Mouse (Mus musculus) left cerebral cortex, adult 8-10 months (tissue): ENCODE results near the gene Polr2a. TPM values are rescaled to one million over a fixed set of nuclear protein-coding genes. Genes with fewer than 3 reads are reported as not detected.

Experiments used
- DNase-seq, 2 experiments: peaks; one replicate each; pipeline ENCODE4 v3.0.0; 2022; ENCODE audit warnings: low spot score in 2 of 2
- total RNA-seq, 4 experiments: library from RNA; stranded (reverse); gene quantifications; 2 replicates each; pipeline ENCODE4 v1.2.4; 2022

The Polr2a gene
- total RNA-seq, 4 experiments from 2014 or later: 48.6 to 56.4 (median 51.3) TPM

- no peak for DNase-seq
These were observed 26.4 kb upstream of the Polr2a start for GRCm38 (mm10) chr11:69784793-69785272.

DNA sequence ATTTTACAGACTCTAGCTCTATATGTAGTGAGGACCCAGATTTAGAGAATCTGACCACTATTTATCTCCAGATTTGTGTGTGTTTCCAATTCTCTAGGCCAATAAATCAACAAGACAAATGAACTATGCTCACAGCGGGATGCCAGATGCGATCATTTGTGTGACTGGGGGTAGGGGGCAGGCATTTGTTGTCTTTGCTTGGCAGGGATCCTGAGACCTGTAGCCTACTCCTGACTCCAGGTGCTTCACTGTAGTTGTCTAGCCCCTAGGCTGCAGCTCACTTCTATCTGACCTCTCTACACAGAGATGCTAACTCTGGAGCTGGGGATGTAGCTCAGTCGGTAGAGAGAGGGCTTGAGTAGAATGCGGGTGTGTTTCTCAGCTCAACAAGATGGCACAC, 23.4 kb upstream of the Polr2a start:
- DNase-seq: no peak

DNA sequence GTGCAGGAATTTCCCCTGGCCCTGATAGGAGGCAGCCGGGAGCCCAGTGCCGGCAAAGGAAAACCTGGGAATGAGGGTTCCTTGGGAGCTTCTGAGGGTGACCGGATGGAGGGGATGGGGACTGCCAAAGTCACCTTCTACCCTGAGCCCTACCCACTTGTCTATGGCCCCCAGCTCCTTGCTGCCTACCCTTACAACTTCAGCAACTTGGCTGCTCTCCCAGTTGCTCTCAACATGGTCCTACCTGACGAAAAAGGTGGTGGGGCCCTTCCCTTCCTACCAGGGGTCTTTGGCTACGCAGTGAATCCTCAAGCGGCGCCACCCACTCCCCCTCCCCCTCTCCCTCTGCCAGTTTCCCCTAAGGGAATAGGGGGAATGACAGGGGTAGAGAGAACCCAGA, 20.5 kb upstream of the Polr2a start:
- no peak for DNase-seq

DNA sequence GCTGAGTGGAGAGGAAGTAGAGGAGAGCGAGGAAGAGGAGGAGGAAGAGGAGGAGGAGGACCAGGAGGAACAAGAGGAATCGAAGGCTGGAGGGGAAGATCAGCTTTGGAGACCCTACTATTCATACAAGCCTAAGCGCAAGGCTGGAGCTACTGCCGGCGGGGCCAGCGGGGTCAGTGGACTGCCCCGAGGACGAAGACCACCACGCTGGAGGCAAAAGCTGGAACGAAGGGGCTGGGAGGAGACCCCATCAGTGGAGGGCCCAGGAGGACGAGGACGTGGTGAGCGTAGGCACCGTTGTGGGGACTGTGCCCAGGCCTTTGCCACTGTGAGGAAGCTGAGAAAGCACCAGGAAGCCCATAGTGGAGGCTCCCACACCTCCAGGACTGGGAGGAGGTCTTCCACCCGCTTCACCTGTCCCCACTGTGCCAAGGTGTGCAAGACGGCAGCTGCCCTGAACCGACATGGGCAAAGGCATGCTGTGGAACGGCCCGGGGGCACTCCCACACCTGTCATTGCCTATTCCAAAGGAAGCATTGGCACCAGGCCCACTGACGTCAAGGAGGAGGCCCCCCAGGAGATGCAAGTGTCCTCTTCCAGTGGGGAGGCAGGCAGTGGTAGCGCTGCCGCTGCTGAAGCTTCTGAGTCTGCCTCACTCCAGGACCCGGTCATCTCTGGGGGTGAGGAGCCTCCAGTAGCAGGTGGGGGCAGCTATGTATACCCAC, 20.0 kb upstream of the Polr2a start:
- no peak for DNase-seq

DNA sequence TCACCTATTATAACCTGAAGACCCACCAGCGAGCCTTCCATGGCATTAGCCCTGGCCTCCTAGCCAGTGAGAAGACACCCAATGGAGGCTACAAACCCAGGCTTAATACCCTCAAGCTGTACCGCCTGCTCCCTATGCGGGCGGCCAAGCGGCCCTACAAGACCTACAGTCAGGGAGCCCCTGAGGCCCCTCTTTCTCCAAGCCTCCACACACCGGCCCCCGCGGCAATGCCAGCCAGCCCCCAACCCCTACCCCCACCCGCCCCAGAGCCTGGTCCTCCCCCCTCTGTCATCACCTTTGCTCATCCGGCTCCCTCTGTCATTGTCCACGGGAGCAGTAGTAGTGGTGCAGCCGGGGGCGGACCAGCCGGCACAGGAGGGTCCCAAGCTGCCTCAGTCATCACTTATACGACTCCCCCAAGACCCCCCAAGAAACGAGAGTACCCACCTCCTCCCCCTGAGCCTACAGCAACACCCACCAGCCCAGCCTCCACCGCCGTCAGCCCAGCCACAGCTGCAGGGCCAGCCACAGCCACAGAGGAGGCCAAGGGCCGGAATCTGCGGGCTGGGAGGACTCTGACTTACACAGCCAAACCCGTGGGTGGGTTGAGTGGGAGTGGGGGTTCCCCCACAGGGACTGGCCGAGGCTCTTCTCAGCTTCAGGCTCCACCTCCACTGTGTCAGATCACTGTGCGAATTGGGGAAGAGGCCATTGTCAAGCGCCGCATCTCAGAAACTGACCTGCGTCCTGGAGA, 19.2 kb upstream of the Polr2a start:
- no peak for DNase-seq

DNA sequence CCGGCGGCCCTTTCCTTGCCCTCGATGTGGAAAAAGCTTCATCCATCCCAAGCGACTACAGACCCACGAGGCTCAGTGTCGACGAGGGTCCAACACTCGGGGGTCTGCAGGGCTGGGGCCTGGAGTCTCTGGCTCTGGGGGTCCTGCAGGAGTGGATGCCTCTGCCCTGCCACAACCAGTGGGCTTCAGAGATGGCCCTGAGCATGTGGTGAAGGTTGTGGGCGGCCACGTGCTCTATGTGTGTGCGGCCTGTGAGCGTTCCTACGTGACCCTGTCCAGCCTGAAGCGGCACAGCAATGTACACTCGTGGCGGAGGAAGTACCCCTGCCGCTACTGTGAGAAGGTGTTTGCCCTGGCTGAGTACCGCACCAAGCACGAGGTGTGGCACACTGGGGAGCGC, 18.1 kb upstream of the Polr2a start:
- no peak for DNase-seq

DNA sequence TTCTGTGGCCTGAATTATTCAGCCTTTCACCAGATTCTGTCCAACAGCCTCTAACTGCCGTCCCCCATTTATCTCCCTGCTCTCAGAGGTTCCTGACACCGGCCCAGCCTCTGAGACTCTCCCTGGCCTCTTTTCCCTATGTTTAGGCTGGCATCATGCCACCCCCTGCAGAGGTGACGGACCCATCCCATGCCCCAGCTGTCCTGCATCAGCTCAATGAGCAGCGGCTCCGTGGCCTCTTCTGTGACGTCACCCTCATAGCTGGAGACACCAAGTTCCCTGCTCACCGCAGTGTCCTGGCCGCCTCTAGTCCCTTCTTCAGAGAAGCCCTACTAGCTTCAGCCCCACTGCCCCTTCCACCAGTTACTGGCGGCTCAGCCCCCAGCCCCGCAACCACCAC, 17.3 kb upstream of the Polr2a start:
- no peak for DNase-seq

DNA sequence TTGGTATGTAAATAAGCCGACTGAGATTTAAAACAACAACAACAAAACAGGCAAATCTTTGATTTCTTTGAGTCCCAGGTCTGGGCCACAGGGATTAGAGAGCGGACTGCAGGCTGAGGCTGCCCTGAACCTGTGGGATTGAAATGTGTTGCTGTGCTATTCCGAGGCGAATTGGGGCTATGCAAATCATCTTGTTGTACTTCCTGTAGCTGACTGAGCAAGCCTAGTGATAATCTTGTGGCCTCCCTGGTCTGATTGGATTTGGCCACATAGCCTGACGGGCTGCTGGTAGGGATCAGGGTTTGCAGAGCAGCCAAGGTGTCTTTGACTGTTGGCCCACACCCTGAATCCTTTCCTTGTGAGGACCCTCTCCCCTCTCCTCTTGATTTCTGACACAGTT, 16.5 kb upstream of the Polr2a start:
- DNase-seq: no peak

DNA sequence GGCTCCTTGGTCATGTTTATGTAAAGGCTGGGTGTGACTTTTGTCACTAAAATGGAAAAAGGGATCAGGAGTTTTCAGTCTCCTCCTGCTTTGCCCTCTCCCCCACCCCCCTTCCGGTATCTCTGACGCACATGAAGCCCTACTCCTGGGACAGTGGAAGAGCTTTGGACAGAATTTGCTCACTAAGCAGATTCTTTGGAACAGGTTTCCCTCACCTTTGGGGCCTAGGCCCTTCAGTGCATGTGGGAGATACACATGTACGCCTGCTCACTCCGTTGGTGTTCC, 9.1 kb upstream of the Polr2a start:
- no peak for DNase-seq

- DNase-seq: no peak
These were observed 8.6 kb upstream of the Polr2a start for GRCm38 (mm10) chr11:69766872-69767624.

DNA sequence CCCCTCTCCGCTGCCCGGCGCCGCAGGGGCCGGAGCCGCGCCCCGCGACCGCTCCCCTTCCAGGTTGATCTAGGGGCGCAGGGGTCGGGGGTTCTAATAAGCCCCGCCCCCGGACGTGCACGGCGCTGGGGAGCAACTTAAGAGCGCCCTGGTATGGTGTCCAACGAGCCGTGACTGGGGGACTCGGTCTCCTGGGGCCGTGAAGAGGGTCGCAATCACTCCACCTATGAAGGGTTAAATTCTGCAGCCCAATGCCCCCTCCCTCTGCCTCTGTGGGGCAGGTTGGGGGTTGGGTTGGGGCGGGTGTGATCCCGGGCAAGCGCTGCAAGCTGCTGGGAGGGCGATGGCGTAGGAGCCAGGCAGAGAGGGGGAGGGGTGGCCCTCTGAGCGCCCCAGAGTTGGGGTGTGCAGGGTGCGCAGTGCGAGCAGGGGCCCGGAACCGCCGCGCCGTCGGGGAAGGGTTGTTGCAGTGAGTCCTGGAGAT, 7.7 kb upstream of the Polr2a start:
- DNase-seq: peak in 1 of 2 experiments; percentile 73

DNA sequence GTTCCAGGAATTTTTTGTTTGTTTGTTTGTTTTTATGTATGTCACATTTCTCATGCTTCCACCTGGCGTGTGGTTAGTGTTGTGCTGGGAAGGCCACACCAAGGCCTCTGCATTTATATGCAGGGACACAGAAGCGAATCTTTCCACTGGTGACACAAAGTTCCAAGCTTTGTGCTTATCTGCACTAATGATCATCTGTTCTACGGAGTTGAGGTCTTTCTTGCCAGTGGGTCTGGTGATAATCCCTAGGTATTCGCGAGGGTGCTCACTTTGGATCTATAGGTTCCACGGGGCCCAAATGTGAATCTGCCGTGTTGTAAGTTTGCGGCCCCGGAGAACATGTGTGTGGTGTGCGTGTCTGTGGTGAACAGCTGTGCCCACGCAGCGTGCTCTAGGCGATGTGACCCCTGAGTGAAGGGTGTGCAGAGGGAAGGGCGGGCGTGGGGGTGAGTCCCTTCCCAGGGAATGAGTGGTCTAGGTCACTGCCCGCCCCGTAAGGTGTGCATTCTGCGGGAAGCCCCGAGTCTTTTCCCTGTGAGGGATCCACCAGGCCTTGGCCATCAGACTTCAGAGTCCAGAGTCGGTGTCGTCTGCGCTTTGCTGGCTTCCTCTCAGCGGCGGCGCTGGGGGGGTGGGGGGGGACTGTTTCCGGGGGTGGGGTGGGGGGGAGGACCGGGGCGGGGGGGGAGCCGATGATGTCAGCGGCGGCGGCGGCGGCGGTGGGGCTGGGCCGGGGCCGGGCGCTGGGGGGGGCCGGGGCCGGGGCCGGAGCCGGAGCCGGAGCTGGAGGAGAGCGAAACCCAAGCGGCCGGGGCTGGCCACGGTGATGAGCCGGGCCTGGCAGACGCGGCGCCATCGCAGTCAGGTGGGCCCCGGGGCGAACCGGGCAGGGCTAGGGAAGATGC, 7.0 kb upstream of the Polr2a start, which contains the start of gene Zbtb4:
TSS of gene Zbtb4 (plus strand) at position 692 of the 905 bp plus-strand sequence.
- no peak for DNase-seq

DNA sequence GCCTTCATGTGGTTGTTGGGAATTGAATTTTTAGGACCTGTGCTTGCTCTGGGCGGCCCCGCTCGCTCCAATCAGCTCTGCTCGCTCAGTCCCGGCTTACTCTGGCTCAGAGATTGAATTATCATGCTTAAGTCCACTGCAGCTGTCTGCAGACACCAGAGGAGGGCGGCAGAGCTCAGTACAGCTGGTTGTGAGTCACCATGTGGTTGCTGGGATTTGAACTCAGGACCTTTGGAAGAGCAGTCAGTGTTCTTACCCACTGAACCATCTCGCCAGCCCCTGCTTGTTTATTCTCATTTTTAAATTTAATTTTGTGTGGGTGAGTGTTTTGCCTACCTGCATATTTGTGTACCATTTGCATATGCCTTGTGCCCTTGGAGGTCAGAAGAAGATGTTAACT, 5.1 kb upstream of the Polr2a start:
- no peak for DNase-seq

DNA sequence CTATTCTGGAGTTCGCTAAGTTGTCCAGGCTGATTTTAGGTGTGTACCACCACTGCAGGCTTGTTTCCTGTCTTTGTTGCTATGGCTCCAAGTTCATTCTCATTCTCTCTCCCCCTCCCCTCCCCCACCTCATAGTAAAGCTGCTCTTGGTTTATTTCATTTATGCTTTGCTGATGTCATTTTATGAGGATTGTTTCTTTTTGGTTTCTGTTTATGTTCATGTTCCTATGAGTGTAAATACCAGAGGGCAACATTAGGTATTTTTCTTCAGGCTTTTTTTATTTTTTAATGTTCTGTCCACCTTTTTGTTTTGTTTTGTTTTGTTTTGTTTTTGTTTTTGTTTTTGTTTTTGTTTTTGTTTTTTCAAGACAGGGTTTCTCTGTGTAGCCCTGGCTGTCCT, 3.4 kb upstream of the Polr2a start, which contains the start of gene Slc35g3:
TSS of gene Slc35g3 (minus strand) at position 101 of the 400 bp plus-strand sequence.
- no peak for DNase-seq

DNA sequence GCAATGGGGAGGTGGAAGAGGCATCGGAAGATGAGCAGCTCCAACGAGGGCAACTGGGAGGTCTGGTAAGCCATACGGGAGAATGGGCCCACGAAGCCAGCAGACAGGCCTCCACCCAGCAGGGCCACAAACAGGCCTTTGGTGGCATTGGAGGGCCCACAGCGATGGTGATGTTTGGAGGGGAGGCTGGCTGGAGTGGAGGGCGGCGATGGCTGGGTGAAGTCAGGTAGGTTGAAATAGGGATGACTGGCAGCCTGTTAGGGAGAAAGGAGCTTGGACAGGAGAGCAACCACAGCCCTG, 2.4 kb upstream of the Polr2a start:
- no peak for DNase-seq

- no peak for DNase-seq
These were observed 1.9 kb upstream of the Polr2a start for GRCm38 (mm10) chr11:69760160-69760900.

DNA sequence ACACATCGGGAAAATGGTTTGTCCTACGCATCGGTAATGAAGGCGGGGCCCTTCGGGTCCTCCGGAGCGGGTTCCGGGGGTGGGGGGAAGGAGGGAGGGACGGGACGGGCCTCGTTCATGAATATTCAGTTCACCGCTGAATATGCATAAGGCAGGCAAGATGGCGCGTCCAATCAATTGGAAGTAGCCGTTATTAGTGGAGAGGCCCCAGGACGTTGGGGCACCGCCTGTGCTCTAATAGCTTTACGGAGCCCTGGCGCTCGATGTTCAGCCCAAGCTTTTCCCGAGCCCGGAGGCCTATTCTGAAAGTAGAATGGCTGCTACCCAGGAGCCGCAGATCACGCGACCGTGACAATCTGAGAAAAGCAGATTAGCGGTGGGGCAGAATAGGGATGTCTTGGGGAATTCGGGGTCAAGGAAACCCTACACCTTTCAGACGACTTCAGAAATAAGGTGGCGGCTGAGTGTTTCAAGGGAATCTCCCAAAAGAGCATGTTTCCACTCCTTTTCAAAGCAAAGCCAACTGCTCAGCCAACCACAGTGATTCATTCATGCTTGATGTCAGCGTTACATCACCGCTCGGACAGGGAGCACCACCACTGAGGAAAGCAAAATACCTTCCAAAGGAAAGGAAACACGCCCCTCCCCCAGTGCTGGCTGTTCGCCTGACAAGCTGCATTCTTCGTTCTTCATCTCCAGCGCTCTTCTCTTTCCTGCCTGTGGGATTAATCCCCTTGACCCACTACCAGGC, 709 bp upstream of the Polr2a start:
- peak; percentile 80 to 88 for DNase-seq

- peak; percentile 94 to 99 for DNase-seq
These were observed 364 bp downstream of the Polr2a start for GRCm38 (mm10) chr11:69758090-69758456.

- no peak for DNase-seq
These were observed 941 bp downstream of the Polr2a start for GRCm38 (mm10) chr11:69757303-69758089.
